In the genomic region with DNA sequence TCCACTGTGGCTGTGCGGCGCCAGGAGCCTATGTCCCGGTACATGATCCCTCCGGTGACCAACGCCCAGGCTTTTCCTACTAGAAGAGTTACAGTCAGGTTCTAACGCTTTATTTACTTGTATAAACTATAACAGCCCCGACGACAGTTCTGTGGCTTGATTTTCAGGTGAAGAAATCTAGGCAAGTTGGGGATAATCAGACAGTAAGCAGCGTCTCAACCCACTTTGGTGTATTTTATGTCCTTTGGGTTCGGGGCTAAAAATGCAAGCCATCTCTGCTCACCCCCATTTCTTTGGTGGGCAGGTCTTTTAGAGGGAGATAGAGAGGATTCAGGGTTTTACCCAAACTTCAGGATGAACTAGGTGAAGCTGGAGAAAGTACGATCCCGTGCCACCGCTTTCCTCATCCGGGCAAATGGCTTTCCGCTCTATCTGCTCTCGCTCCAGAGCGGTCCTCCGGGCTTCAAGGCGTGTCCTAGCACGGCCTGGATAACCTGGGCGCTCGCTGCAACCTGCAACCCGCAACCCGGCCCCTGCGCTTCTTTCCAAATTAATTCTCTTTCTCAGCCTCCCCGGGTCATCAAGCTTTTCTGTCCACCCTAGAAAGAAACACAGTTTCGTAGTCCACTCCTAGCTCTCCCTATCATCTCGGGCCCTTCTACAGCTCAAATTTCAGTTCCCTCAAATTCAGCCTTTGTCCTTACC, we compare ENCODE assay signal across 8 mouse cellular contexts. TPM values are rescaled to one million over a fixed set of nuclear protein-coding genes. Genes with fewer than 3 reads are reported as not detected.
DNase-seq lines count a peak whose midpoint lies in the region; ATAC-seq lines count a peak whose summit lies in the region.

No protein-coding gene starts in this region.

- peak overlapping the region; percentile 19 for H3K4me3 ChIP-seq in embryonic facial prominence, embryonic 14.5 days (ENCODE audit: low read depth, low read length)
- peak overlapping the region; percentile 54 for H3K4me3 ChIP-seq in intestine, embryonic 16.5 days (ENCODE audit: low read length)
- peak overlapping the region; percentile 20 for H3K4me3 ChIP-seq in midbrain, embryonic 15.5 days

- ATAC-seq in embryonic facial prominence, embryonic 14.5 days (ENCODE audit: low read depth): no peak
- ATAC-seq in intestine, embryonic 16.5 days: peak; percentile 54; the same call in 1 of the 2 replicates
- ATAC-seq in midbrain, embryonic 15.5 days (replicated peaks): no peak
- no peak for ATAC-seq in monocyte, adult 5-6 weeks (replicated peaks; ENCODE audit: insufficient number of reproducible peaks, low FRiP score, low TSS enrichment, poor library complexity, severe bottlenecking)
- no peak for ATAC-seq in granulocyte monocyte progenitor cell, adult 5-6 weeks (replicated peaks; ENCODE audit: poor library complexity, severe bottlenecking)

- peak overlapping the region; percentile 21 for H3K4me2 ChIP-seq in embryonic facial prominence, embryonic 14.5 days (ENCODE audit: low read depth, low read length)
- peak overlapping the region; percentile 48 for H3K4me2 ChIP-seq in intestine, embryonic 16.5 days (ENCODE audit: low read depth, low read length)
- peak overlapping the region; percentile 32 for H3K4me2 ChIP-seq in midbrain, embryonic 15.5 days

- H3K36me3 ChIP-seq in embryonic facial prominence, embryonic 14.5 days (ENCODE audit: control insufficient read depth, insufficient read depth, low read length): no peaks in the 10 kb centered on the region
- no peaks in the 10 kb centered on the region for H3K36me3 ChIP-seq in intestine, embryonic 16.5 days (ENCODE audit: control insufficient read depth, insufficient read depth, low read length)
- no peaks in the 10 kb centered on the region for H3K36me3 ChIP-seq in midbrain, embryonic 15.5 days (replicated peaks)

- H3K4me1 ChIP-seq in embryonic facial prominence, embryonic 14.5 days (ENCODE audit: control insufficient read depth, insufficient read depth, low read length): peaks cover 5% of the 10 kb centered on the region; the same call in 1 of the 2 replicates
- peaks cover 4% of the 10 kb centered on the region for H3K4me1 ChIP-seq in intestine, embryonic 16.5 days (ENCODE audit: control insufficient read depth, insufficient read depth, low read length)
- H3K4me1 ChIP-seq in midbrain, embryonic 15.5 days: peaks cover 20% of the 10 kb centered on the region

- DNase-seq in left cerebral cortex, postnatal 25 days (ENCODE audit: low spot score in 2 of 2): peak; percentile 2 to 3
- DNase-seq in left cerebral cortex, postnatal 14 days (ENCODE audit: low spot score in 2 of 2): no peak
- no peak for DNase-seq in embryonic facial prominence, embryonic 14.5 days (ENCODE audit: low spot score)
- no peak for DNase-seq in layer of hippocampus, postnatal 14 days (ENCODE audit: low spot score in 2 of 2)

- no peaks in the 10 kb centered on the region for H3K9me3 ChIP-seq in embryonic facial prominence, embryonic 14.5 days (ENCODE audit: control insufficient read depth, low read length)
- no peaks in the 10 kb centered on the region for H3K9me3 ChIP-seq in intestine, embryonic 16.5 days (ENCODE audit: control insufficient read depth, low read length)
- no peaks in the 10 kb centered on the region for H3K9me3 ChIP-seq in midbrain, embryonic 15.5 days

- intact Hi-C loops in left cerebral cortex, postnatal 25 days (cut with DNase I): loop anchor here (10.0 kb wide), 2 partner anchors 280 to 420 kb away; partner anchors contain the start of gene Hoxb13
- intact Hi-C loops in left cerebral cortex, postnatal 14 days (cut with DNase I): no loop called here

- peaks cover 75% of the 10 kb centered on the region for H3K27me3 ChIP-seq in embryonic facial prominence, embryonic 14.5 days (replicated peaks; ENCODE audit: control insufficient read depth, insufficient read depth, low read length)
- peaks cover 5% of the 10 kb centered on the region for H3K27me3 ChIP-seq in intestine, embryonic 16.5 days (replicated peaks; ENCODE audit: control insufficient read depth, insufficient read depth, low read length)
- H3K27me3 ChIP-seq in midbrain, embryonic 15.5 days (replicated peaks): peaks cover 68% of the 10 kb centered on the region

- no peak overlapping the region for H3K27ac ChIP-seq in embryonic facial prominence, embryonic 14.5 days (replicated peaks; ENCODE audit: low read depth, low read length)
- peak overlapping the region; percentile 86 for H3K27ac ChIP-seq in intestine, embryonic 16.5 days (ENCODE audit: low read length)
- no peak overlapping the region for H3K27ac ChIP-seq in midbrain, embryonic 15.5 days

- WGBS in embryonic facial prominence, embryonic 14.5 days: under 1% methylated on average over 28 of the region's 28 CpGs
- 2% methylated on average over 28 of the region's 28 CpGs for WGBS in intestine, embryonic 16.5 days
- WGBS in midbrain, embryonic 15.5 days: under 1% methylated on average over 28 of the region's 28 CpGs

- H3K9ac ChIP-seq in embryonic facial prominence, embryonic 14.5 days (ENCODE audit: low read depth, low read length): no peak overlapping the region
- peak overlapping the region; percentile 72 for H3K9ac ChIP-seq in intestine, embryonic 16.5 days (ENCODE audit: low read depth, low read length)
- no peak overlapping the region for H3K9ac ChIP-seq in midbrain, embryonic 15.5 days

RNA-seq across cellular contexts. Expression of gene B4galnt2, which starts 0.5 kb away (rescaled TPM):
- total RNA-seq in left cerebral cortex, postnatal 25 days (2021): not detected
- not detected for total RNA-seq in left cerebral cortex, postnatal 14 days (2021)
- not detected in 2 replicates for polyA plus RNA-seq in embryonic facial prominence, embryonic 14.5 days (2014; fragmentation: Nextera tagmentation; extraction: Ambion mirVana)
- polyA plus RNA-seq in intestine, embryonic 16.5 days (2015; fragmentation: Nextera tagmentation; extraction: Ambion mirVana): 41.8 and 44.3 TPM in 2 replicates
- polyA plus RNA-seq in midbrain, embryonic 15.5 days (2015; fragmentation: Nextera tagmentation; extraction: Ambion mirVana): not detected in 2 replicates
- total RNA-seq in monocyte, adult 5-6 weeks (2017): 0.78 to 1.3 TPM in 2 of 3 replicates, not detected in the other
- not detected in 2 replicates for total RNA-seq in granulocyte monocyte progenitor cell, adult 5-6 weeks (2014; fragmentation: Nextera tagmentation)
- not detected in 2 replicates for total RNA-seq in granulocyte monocyte progenitor cell, adult 5-6 weeks (2017)
- not detected for total RNA-seq in layer of hippocampus, postnatal 14 days (2021)

Comparison
In these comparisons a context has a peak if more than half of its experiments do, and no peak if none do; other contexts are left out.
1. DNase-seq: peak in left cerebral cortex, postnatal 25 days (2 of 2); none in left cerebral cortex, postnatal 14 days (0 of 2), embryonic facial prominence, embryonic 14.5 days (single experiment) and layer of hippocampus, postnatal 14 days (0 of 2).
2. Peak in every context shown above with its lines, with median percentiles within 50 percentile points of each other: H3K4me2 ChIP-seq and H3K4me3 ChIP-seq.